Mouse (Mus musculus): ENCODE measurements around the gene Robo4. TPM values are rescaled to one million over a fixed set of nuclear protein-coding genes. Genes with fewer than 3 reads are reported as not detected.
A peak's percentile ranks its signal among the peaks of the same experiment; 100 is the strongest.

Gene Robo4
- polyA plus RNA-seq, 1 experiment: 11.4 TPM

GRCm38 (mm10) chr9:37460043-37460960, 58.6 kb downstream of the Robo4 start:
- peak in 1 of 2 experiments; percentile 17 for DNase-seq (ENCODE audit: low read depth in 1 of 2, low spot score in 2 of 2)

GRCm38 (mm10) chr9:37460961-37461340, 59.3 kb downstream of the Robo4 start:
- no peak overlapping the region for H3K27ac ChIP-seq (ENCODE audit: insufficient read depth, low read length)

More at GRCm38 (mm10) chr9:37460043-37460960, 58.6 kb downstream of the Robo4 start:
- H3K27me3 ChIP-seq (ENCODE audit: control insufficient read depth, insufficient read depth, low read length): peaks cover 30% of the 10 kb centered on the region
- peaks cover 8% of the 10 kb centered on the region; the same call in 1 of the 2 replicates for H3K4me1 ChIP-seq (ENCODE audit: control insufficient read depth, insufficient read depth, insufficient read length)
- peak overlapping the region; percentile 48 for H3K4me3 ChIP-seq (ENCODE audit: extremely low read depth, insufficient read depth, insufficient read length)
- no peak for TF ChIP-seq CTCF (IDR thresholded peaks at IDR 0.05; ENCODE audit: extremely low read depth, insufficient read depth, insufficient read length, insufficient replicate concordance)
- TF ChIP-seq POLR2A (IDR thresholded peaks at IDR 0.05; ENCODE audit: low read depth, low read length): no peak
- WGBS: 1% methylated on average over 81 of the region's 81 CpGs
- H3K36me3 ChIP-seq (ENCODE audit: control insufficient read depth, insufficient read depth, low read length): no peaks in the 10 kb centered on the region
- H3K27ac ChIP-seq (ENCODE audit: insufficient read depth, low read length): no peak overlapping the region

GRCm38 (mm10) chr9:37461571-37461970, 59.9 kb downstream of the Robo4 start:
- Histone ChIP-seq H3K27ac (ENCODE audit: insufficient read depth, low read length) (no peak overlapping the region), H3K36me3 (ENCODE audit: control insufficient read depth, insufficient read depth, low read length) (no peaks in the 10 kb centered on the region), H3K4me3 (ENCODE audit: extremely low read depth, insufficient read depth, insufficient read length) (no peak overlapping the region), H3K27me3 (ENCODE audit: control insufficient read depth, insufficient read depth, low read length) (peaks cover 25% of the 10 kb centered on the region), H3K4me1 (ENCODE audit: control insufficient read depth, insufficient read depth, insufficient read length) (peaks cover 8% of the 10 kb centered on the region; the same call in 1 of the 2 replicates)
- no peak for TF ChIP-seq CTCF (IDR thresholded peaks at IDR 0.05; ENCODE audit: extremely low read depth, insufficient read depth, insufficient read length, insufficient replicate concordance)
- TF ChIP-seq POLR2A (IDR thresholded peaks at IDR 0.05; ENCODE audit: low read depth, low read length): no peak
- 16% methylated on average over 3 of the region's 3 CpGs for WGBS
- DNase-seq (ENCODE audit: low read depth in 1 of 2, low spot score in 2 of 2): no peak

More at GRCm38 (mm10) chr9:37460961-37461340, 59.3 kb downstream of the Robo4 start:
- Histone ChIP-seq H3K4me3 (ENCODE audit: extremely low read depth, insufficient read depth, insufficient read length) (peak overlapping the region; percentile 48; the same call in 1 of the 2 replicates), H3K36me3 (ENCODE audit: control insufficient read depth, insufficient read depth, low read length) (no peaks in the 10 kb centered on the region), H3K4me1 (ENCODE audit: control insufficient read depth, insufficient read depth, insufficient read length) (peaks cover 8% of the 10 kb centered on the region; the same call in 1 of the 2 replicates), H3K27me3 (ENCODE audit: control insufficient read depth, insufficient read depth, low read length) (peaks cover 26% of the 10 kb centered on the region)
- 11% methylated on average over 5 of the region's 5 CpGs for WGBS
- TF ChIP-seq POLR2A (IDR thresholded peaks at IDR 0.05; ENCODE audit: low read depth, low read length) (no peak), CTCF (IDR thresholded peaks at IDR 0.05; ENCODE audit: extremely low read depth, insufficient read depth, insufficient read length, insufficient replicate concordance) (no peak)
- no peak for DNase-seq (ENCODE audit: low read depth in 1 of 2, low spot score in 2 of 2)

- WGBS: 34% methylated on average over 7 of the region's 7 CpGs
- H3K36me3 ChIP-seq (ENCODE audit: control insufficient read depth, insufficient read depth, low read length): no peaks in the 10 kb centered on the region
- peaks cover 22% of the 10 kb centered on the region for H3K27me3 ChIP-seq (ENCODE audit: control insufficient read depth, insufficient read depth, low read length)
- TF ChIP-seq POLR2A (IDR thresholded peaks at IDR 0.05; ENCODE audit: low read depth, low read length) (no peak), CTCF (IDR thresholded peaks at IDR 0.05; ENCODE audit: extremely low read depth, insufficient read depth, insufficient read length, insufficient replicate concordance) (peak; percentile 32; the same call in 1 of the 2 replicates)
- H3K4me3 ChIP-seq (ENCODE audit: extremely low read depth, insufficient read depth, insufficient read length): no peak overlapping the region
- no peak overlapping the region for H3K27ac ChIP-seq (ENCODE audit: insufficient read depth, low read length)
- DNase-seq (ENCODE audit: low read depth in 1 of 2, low spot score in 2 of 2): peak; percentile 15 to 37
- peaks cover 8% of the 10 kb centered on the region; the same call in 1 of the 2 replicates for H3K4me1 ChIP-seq (ENCODE audit: control insufficient read depth, insufficient read depth, insufficient read length)
Measured at GRCm38 (mm10) chr9:37462764-37463163, 61.1 kb downstream of the Robo4 start.

Other genes starting within 250 kb of the Robo4 start
- 0.65 and 0.95 TPM in 2 replicates for gene Tmem218, start 193.7 kb upstream of the Robo4 start, polyA plus RNA-seq (2012; rRNA removed)
- 15.6 and 17.9 TPM in 2 replicates for gene Slc37a2, start 146.2 kb upstream of the Robo4 start, polyA plus RNA-seq (2012; rRNA removed)
- 1.4 and 3.2 TPM in 2 replicates for gene Ccdc15, start 53.5 kb upstream of the Robo4 start, polyA plus RNA-seq (2012; rRNA removed)
- gene Hepacam, start 34.5 kb upstream of the Robo4 start, polyA plus RNA-seq (2012; rRNA removed): 0.04 TPM in 1 of 2 replicates, not detected in the other
- gene Robo3, start 31.3 kb downstream of the Robo4 start, polyA plus RNA-seq (2012; rRNA removed): 0.81 and 1.0 TPM in 2 replicates
- 18.6 and 21.8 TPM in 2 replicates for gene Msantd2, start 87.4 kb downstream of the Robo4 start, polyA plus RNA-seq (2012; rRNA removed)
- gene Esam, start 126.2 kb downstream of the Robo4 start, polyA plus RNA-seq (2012; rRNA removed): 19.2 and 19.6 TPM in 2 replicates
- gene Vsig2, start 137.4 kb downstream of the Robo4 start, polyA plus RNA-seq (2012; rRNA removed): 2.1 and 3.7 TPM in 2 replicates
- 35.3 and 45.1 TPM in 2 replicates for gene Nrgn, start 151.0 kb downstream of the Robo4 start, polyA plus RNA-seq (2012; rRNA removed)
- 3.5 and 3.8 TPM in 2 replicates for gene Siae, start 153.8 kb downstream of the Robo4 start, polyA plus RNA-seq (2012; rRNA removed)
- 0.21 TPM in 1 of 2 replicates, not detected in the other for gene Spa17, start 211.8 kb downstream of the Robo4 start, polyA plus RNA-seq (2012; rRNA removed)